Mouse (Mus musculus): ENCODE results near the gene Sec14l5.

The Sec14l5 gene

DNA sequence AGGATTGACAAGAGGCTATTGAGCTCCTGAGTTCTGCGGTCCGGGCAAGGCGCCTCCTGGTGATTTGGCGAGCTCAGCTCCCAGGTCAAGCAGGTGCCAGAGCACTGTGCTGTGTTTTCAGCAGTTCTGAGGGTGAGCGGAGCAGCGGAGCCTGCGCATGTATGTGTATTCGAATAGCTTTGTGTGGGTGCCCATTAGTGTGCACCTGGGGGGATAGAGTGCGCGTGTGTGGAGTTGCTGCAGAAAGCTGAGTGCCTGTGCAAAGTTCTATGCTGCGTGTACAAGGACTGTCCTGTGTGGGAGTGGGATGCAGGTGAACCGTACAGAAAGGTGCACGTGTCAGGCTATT lies at the start of gene Sec14l5:
Sec14l5 (plus strand) TSS at position 73 of the 349 bp plus-strand sequence.
- DNase-seq, result no peak

DNA sequence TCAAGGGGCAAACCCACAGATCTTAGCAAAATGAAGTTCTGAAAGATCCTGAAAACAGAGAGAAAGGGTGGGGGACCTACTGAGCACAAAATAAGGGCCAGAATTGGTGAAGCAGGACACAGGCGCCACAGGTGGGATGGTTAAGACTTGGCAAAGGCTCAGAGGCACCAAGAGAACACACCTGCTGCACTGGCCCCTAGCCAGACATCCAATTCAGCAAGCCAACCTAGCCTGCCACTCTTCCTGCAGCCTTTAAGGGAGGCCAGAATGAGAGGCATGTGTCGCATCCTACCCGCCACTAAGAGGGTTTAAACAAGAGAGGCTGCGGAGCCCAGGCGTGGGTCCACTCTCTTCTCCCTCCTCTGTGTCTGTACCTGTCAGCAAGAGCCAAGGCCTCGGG lies 45.9 kb upstream of the Sec14l5 start:
- DNase-seq, result peak; percentile 80

- DNase-seq, result no peak
These were observed 37.0 kb upstream of the Sec14l5 start for GRCm38 (mm10) chr16:5109877-5110276.

DNA sequence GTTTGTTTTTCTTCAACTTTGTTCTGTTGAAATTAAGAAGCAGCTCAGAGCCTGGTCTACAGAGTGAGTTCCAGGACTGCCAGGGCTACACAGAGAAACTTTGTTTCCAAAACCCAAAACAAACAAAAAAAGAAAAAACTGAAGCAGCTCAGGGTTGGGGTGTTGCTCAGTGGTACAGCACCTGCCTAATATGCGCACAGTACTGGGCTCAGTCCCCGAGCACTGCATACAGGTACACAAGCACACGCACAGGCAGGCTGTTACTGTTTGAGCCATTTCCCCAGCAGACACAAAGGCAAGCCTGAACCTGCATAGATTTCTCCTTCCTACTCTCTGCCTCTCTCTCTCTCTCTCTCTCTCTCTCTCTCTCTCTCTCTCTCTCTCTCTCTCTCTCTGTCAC lies 35.9 kb upstream of the Sec14l5 start:
- no peak for DNase-seq

GRCm38 (mm10) chr16:5113002-5113550 lies 33.8 kb upstream of the Sec14l5 start:
- DNase-seq, result no peak

- DNase-seq, result no peak
These were observed 33.3 kb upstream of the Sec14l5 start for GRCm38 (mm10) chr16:5113582-5113981.

DNA sequence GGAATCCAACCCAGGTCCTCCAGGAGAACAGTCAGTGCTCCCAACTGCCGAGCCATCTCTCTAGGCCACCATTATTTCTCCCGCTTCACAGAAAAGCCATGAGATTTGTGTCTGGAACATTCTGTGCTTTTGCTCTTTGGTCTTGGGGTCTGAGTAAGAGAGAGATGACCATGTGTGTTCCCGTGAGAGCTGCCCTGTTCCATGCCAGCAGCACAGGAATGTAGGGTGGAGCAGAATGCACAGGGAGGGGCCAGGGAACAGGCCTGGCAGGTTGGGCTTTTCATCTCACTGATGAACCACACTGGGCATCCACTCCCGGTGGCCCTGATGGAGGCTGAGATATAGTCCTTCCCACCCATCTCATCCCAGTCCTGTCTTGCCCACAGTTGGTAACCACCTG lies 27.5 kb upstream of the Sec14l5 start:
- no peak for DNase-seq

- no peak for DNase-seq
These were observed 27.1 kb upstream of the Sec14l5 start for GRCm38 (mm10) chr16:5119845-5120244.

GRCm38 (mm10) chr16:5123476-5123875 lies 23.4 kb upstream of the Sec14l5 start:
- no peak for DNase-seq

GRCm38 (mm10) chr16:5130196-5130595 lies 16.7 kb upstream of the Sec14l5 start:
- no peak for DNase-seq

DNA sequence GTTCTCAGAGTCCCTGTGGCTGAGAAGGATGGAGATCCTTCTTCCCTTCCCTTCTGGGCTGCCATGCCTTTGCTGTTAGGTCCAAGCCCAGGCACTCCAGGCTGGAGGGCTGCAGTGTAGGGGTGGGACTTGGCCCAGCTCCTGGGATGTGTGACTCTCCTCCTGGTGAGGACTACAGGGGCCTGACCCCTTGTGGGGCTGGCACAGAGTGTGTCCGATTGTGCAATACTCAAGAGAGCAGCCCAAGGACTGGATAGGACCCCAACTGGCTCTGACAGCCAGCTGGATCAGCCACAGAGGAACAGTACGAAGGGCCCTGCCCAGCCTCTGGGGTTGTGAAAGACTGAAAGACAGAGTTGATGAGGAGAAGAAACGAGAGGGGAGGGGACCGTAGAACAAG lies 16.1 kb upstream of the Sec14l5 start:
- no peak for DNase-seq

GRCm38 (mm10) chr16:5131251-5131922 lies 15.5 kb upstream of the Sec14l5 start:
- DNase-seq, result no peak

- peak; percentile 55 for DNase-seq
These were observed 14.5 kb upstream of the Sec14l5 start, which contains the start of gene Ppl for GRCm38 (mm10) chr16:5132401-5132801. Ppl (minus strand) TSS chr16:5132421.

- peak; percentile 60 for DNase-seq
These were observed 12.1 kb upstream of the Sec14l5 start for GRCm38 (mm10) chr16:5134623-5135330.

DNA sequence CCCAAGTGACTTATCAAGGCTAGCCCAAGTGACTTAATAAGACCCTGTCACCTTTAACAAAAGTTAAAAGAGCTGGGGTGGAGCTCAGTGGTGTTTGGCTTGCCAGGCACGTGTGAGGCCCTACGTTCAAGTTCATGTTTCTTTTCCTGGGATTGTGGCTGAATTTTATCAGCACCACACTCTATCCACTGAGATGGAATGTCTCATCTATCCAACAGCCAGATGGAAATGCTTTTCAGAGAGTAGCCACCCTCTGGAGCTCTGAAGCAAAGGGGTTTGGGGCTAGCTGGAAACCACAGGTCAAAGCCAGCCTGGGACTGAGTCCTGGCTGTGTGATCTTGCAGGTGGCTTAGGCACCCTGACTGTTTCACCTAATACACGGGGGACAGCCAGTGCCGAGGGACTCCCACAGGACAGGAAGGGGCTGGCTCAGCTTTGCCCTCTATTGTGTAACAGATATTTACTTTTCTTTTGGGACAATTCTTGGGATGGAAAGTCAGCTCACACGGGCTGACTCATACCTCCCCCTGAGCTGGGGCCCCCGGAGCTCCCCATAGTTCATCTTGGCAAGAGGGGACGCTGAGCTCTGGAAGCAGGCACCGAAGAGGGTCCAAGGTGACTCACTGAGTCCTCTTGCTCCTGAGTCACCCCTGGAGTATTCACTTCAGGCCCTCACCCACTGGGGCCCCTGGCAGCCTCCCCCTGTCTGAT lies 11.2 kb upstream of the Sec14l5 start:
- DNase-seq, result no peak

GRCm38 (mm10) chr16:5136505-5136904 lies 10.4 kb upstream of the Sec14l5 start:
- DNase-seq, result no peak

DNA sequence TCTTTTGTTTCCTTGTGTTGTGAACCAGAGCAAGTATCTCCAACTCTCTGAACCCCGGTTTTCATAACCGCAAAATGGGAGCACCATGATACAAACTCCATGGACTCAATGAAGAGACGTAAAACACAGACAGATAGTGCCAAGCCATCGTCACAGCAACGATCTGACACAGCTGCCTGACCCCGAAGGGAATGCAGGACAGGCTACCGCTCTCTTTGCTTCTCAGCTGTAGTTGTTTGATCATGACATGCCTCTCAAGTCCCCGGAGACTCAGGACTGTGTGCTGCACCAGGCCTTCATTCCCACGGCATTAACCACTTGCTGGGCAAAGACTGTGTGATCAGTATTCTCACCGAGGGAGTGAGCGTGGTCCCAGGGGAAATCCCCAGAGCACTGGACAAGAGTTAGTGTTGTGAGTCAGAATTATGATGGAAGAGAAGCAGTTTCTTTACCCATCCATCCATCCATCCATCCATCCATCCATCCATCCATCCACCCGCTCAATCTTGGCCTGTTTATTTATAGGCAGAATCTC lies 9.8 kb upstream of the Sec14l5 start:
- no peak for DNase-seq

DNA sequence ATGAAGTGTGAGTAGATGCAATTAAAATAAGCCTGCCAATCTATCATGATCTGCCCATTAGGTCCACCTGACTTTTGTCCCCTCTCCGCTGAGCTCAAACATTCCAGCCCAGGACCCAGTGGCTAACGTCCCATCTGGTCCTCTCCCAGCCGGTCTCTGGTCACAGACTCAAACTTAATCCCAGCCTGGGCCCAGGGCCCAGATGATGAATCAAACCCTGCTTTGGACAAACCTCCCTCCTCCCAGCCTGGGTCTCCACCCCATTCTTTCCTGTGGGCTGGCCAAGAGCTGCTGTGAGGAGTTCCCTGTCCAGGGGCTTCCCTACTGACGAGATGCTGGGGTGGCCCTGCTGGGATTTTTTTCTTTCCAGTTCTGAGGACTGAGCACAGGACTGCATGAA lies 7.2 kb upstream of the Sec14l5 start:
- DNase-seq, result no peak

GRCm38 (mm10) chr16:5145570-5145969 lies 1.3 kb upstream of the Sec14l5 start:
- peak; percentile 81 for DNase-seq

DNA sequence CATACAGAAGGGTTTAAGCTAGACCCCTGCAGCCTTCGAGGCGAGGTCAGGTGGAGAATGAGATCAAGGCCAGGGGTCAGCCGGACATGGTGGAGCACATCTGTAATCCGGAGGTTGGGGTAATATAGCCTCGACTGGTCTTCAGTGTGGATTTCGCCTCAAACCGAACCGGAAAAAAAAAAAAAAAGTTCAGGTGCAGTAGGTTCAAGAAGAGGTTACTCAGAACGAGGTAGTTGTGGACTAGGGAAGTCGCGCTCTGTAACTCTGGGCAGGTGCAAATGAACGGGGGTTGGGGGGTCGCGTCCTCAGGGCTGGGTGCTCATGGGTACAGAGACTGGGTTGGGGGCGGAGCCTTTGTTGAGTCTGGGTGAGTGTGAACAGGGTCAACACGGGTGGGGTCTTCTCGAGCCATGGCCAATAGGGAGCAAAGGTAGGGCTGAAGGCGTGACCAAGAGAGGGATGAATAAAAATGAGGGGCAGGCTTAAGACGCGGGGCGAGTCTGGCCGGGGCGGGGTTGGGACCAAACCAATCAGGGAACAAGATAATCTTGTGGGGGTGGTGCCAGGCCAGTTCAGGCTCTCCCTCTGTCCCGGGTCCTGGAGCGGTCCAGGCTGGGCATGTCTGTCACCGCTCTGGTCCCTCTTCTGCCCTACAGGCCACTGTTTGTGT lies 407 bp upstream of the Sec14l5 start:
- DNase-seq, result peak; percentile 57

GRCm38 (mm10) chr16:5150544-5150943 lies 3.6 kb downstream of the Sec14l5 start:
- no peak for DNase-seq

GRCm38 (mm10) chr16:5153299-5154026 lies 6.6 kb downstream of the Sec14l5 start:
- no peak for DNase-seq
